Mouse (Mus musculus): Measurements from ENCODE around the gene Nectin3.

GRCm38 (mm10) chr16:46538092-46538491 lies 39.8 kb upstream of the Nectin3 start:
- TF ChIP-seq CTCF (IDR thresholded peaks at IDR 0.05; ENCODE audit: extremely low read depth, insufficient read depth, low read length) (no peak), POLR2A (IDR thresholded peaks at IDR 0.05; ENCODE audit: extremely low read depth, insufficient read depth, low read length) (no peak)
